Mouse (Mus musculus): ENCODE data around the gene Pltp. TPM values are rescaled to one million over a fixed set of nuclear protein-coding genes. Genes with fewer than 3 reads are reported as not detected.
"Not testable (repeated sequence)": the region's sequence is repeated elsewhere in the genome, so short reads cannot be mapped to it uniquely, and the experiment has no call there.

The Pltp gene
- polyA plus RNA-seq, 1 experiment from 2014 or later, result 28.7 TPM

DNA sequence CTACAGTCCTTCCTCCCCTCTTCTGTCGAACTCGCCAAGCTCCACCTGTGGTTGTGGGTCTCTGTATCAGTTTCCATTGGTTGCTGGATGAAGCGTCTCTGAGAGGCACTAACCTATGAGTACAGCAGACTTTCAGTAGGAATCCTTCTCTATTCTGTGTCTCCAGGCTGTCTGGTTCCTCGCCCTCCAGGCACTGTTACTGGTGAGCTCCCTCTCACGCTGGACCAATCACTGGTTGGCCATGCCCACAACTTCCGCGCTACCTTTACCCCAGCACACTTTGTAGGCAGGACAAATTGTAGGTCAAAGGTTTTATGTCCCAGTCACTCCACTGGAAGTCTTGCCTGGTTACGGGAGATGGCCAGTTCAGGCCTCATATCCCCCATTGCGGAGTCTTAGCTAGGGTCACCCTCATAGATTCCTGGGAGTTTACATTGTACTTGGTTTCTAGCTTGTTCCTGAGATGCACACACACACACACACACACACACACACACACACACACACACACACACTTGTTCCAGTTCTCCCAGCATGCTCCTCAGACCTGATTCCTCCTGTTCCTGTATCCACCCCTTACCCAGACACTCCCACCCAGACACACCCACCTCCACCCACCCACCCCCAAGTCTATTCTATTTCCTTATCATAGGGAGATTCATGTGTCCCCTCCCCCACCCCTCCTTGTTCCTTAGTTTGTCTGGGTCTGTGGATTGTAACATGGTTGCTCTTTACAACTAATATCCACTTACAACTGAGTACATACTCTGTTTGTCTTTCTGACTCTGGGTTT, 2.3 kb upstream of the Pltp start:
- Histone ChIP-seq H3K4me1 (replicated peaks) (peaks cover 44% of the 10 kb centered on the region), H3K9me3 (no peaks in the 10 kb centered on the region), H3K27ac (no peak overlapping the region), H3K4me3 (replicated peaks) (no peak overlapping the region), H3K36me3 (no peaks in the 10 kb centered on the region), H3K27me3 (replicated peaks) (peaks cover 27% of the 10 kb centered on the region), H3K4me2 (replicated peaks) (0 out of 2 replicates have a peak overlapping the region, but pooled peaks have one; percentile 6), H3K9ac (no peak overlapping the region)
- 63% methylated on average over 9 of the region's 9 CpGs for WGBS
- peak; percentile 71 for ATAC-seq

DNA sequence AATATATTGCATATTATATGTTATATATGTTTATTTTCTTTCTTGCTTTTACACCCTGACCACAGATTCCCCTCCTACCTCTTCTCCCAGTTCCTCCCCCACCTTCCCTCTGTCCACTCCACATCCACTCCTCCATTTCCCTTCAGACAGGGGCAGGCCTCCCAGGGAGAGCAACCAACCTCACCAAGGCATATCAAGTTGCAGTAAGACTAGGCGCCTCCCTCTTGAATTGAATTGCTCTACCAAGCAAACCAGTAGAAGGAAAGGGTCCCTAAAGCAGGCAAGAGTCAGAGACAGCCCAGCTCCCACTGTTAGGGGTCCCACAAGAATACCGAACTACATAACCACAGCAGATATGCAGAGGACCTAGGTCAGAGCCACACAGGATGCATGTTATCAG, 1.6 kb upstream of the Pltp start:
- no peak for ATAC-seq
- Histone ChIP-seq H3K9ac (no peak overlapping the region), H3K4me3 (replicated peaks) (no peak overlapping the region), H3K4me2 (replicated peaks) (0 out of 2 replicates have a peak overlapping the region, but pooled peaks have one; percentile 6), H3K4me1 (replicated peaks) (peaks cover 44% of the 10 kb centered on the region), H3K36me3 (no peaks in the 10 kb centered on the region), H3K9me3 (no peaks in the 10 kb centered on the region), H3K27ac (no peak overlapping the region), H3K27me3 (replicated peaks) (peaks cover 30% of the 10 kb centered on the region)
- 69% methylated on average over 2 of the region's 2 CpGs for WGBS

DNA sequence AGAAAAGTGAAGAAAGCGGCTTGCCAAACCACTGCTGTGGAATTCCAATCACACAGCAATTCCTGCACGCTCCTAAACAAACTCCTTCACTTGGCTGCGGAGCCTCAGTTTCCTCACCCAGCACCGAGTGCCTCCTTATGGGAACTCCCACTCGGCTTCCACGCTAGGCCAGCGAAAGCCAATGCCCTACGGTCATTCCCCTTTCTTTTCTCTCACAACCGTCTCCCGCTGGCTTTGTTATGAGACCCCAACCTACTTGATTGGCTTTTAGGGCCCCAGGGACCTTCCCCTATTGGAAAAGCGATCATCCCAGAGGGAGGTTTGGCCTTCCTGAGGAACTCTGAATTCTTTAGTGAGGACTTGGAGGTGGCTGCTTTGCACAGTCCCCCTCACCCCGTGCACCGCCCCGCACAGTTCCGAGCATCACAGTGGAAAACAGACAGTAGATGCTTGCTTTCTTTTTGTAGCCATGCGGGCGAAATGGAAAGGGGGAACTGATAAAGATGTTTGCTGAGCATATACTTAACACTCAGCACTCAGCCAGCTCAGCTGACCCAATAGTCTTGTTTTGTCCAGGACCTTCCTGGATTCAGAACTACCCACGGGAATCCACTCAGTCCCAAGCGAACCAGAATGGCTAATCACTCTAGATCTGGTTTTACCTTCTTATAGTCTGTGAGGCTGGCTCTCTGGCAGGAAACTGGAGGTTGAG, 487 bp upstream of the Pltp start:
- Histone ChIP-seq H3K4me3 (replicated peaks) (peak overlapping the region; percentile 44), H3K4me2 (replicated peaks) (peak overlapping the region; percentile 93), H3K27ac (no peak overlapping the region), H3K36me3 (no peaks in the 10 kb centered on the region), H3K27me3 (replicated peaks) (peaks cover 30% of the 10 kb centered on the region), H3K4me1 (replicated peaks) (peaks cover 41% of the 10 kb centered on the region), H3K9me3 (no peaks in the 10 kb centered on the region), H3K9ac (peak overlapping the region; percentile 48)
- 14% methylated on average over 19 of the region's 19 CpGs for WGBS
- ATAC-seq, result no peak

DNA sequence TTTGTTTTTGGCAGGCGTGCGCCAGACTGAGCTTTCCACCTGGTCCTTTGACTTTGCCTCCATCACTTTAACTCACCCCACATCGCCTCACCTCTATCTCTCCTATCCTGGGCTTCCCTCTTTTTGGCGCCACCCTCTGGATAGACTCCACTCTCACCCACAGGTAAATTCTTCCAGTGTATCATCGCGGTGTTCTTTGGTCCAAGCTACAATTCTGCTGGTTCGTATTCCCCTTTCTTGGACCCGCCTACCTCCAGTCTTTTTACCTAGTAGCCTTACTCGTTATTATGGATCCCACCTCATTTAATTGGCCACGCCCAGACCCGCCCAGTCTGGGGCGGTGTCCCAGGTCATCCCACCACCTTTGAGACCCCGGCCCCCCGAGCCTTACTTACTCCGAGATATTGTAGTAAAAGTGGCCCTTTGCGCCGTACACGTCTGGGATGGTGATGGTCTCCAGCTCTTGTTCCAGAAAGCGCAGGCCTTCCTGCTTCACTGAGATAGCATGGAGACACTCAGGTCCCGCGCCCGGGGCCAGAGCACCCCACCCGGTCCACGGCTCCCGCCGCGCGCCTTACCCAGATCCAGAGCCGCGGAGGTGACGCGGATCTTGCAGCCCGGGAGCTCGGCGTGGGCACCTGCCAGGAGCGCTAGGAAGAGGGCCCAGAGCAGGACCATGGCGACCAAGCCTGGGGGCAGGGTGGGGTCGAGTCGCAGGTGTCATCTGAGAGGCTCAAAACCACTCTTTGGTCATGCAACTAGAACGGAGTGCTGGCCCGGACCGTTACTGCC, 1.0 kb downstream of the Pltp start:
- H3K27me3 ChIP-seq (replicated peaks), result peaks cover 30% of the 10 kb centered on the region
- ATAC-seq, result no peak
- H3K4me3 ChIP-seq (replicated peaks), result peak overlapping the region; percentile 44
- 2% methylated on average over 42 of the region's 42 CpGs for WGBS
- H3K4me1 ChIP-seq (replicated peaks), result peaks cover 34% of the 10 kb centered on the region
- H3K9ac ChIP-seq, result peak overlapping the region; percentile 48
- no peak overlapping the region for H3K27ac ChIP-seq
- peak overlapping the region; percentile 93 for H3K4me2 ChIP-seq (replicated peaks)
- no peaks in the 10 kb centered on the region for H3K9me3 ChIP-seq
- no peaks in the 10 kb centered on the region for H3K36me3 ChIP-seq

DNA sequence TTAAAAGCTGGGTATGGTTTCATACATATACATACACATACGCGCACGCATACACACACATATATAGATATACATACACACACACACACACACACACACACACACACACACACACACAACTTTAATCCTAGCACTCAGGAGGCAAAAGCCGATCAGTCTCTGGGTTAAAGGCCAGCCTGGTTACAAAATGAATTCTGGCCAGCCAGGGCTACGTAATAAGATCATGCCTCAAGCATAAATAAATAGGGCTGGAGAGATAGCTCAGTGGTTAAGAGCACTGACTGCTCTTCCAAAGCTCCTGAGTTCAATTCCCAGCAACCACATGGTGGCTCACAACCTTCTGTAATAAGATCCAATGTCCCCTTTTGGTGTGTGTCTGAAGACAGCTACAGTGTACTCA, 1.9 kb downstream of the Pltp start:
- H3K9me3 ChIP-seq; ATAC-seq; H3K36me3 ChIP-seq; H3K4me3 ChIP-seq (replicated peaks); H3K9ac ChIP-seq; H3K4me2 ChIP-seq (replicated peaks); H3K27ac ChIP-seq: not testable (repeated sequence)
- 81% methylated on average over 5 of the region's 5 CpGs for WGBS
- Histone ChIP-seq H3K4me1 (replicated peaks) (peaks cover 29% of the 10 kb centered on the region), H3K27me3 (replicated peaks) (peaks cover 30% of the 10 kb centered on the region)

DNA sequence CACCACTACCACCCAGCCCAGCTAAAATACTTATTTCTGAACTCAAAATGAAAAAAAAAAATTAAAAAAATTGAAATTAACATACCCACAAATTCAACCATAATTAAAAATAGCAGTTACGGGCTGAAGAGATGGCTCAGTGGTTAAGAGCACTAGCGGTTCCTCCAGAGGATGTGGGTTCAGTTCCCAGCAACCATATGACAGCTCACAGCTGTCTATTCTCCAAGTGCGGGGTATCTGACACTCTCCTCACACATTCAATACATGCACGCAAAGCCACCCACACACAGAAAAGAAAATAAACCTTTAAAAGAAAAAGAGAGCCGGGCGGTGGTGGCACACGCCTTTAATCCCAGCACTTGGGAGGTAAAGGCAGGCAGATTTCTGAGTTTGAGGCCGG, 7.5 kb downstream of the Pltp start:
- Histone ChIP-seq H3K36me3 (no peaks in the 10 kb centered on the region), H3K27ac (no peak overlapping the region), H3K9ac (no peak overlapping the region), H3K9me3 (no peaks in the 10 kb centered on the region), H3K27me3 (replicated peaks) (peaks cover 5% of the 10 kb centered on the region; the same call in 1 of the 2 replicates), H3K4me1 (replicated peaks) (no peaks in the 10 kb centered on the region), H3K4me3 (replicated peaks) (no peak overlapping the region), H3K4me2 (replicated peaks) (no peak overlapping the region)
- ATAC-seq, result no peak
- 82% methylated on average over 8 of the region's 8 CpGs for WGBS

DNA sequence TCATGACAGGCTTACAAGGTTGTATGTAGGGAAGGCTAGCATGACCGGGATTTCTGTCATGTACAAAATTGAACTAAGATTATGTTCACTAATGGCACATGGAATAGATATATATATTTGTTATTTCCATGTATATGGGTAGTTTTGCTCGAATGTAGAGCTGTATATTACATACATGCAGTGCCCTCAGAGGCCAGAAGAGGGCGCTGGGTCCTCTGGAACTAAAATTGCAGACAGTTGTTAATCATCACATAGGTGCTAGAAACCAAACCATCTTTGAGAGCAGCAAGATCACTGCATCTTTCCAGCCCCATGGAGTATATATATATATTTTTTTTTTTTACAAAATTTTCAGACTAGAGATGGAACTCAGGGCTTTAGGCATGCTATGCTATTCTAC, 11.7 kb downstream of the Pltp start:
- Histone ChIP-seq H3K9me3 (no peaks in the 10 kb centered on the region), H3K27me3 (replicated peaks) (no peaks in the 10 kb centered on the region), H3K27ac (no peak overlapping the region), H3K4me3 (replicated peaks) (no peak overlapping the region), H3K36me3 (no peaks in the 10 kb centered on the region), H3K4me1 (replicated peaks) (no peaks in the 10 kb centered on the region), H3K4me2 (replicated peaks) (no peak overlapping the region), H3K9ac (no peak overlapping the region)
- ATAC-seq, result no peak
- WGBS, result 48% methylated on average over 3 of the region's 3 CpGs

DNA sequence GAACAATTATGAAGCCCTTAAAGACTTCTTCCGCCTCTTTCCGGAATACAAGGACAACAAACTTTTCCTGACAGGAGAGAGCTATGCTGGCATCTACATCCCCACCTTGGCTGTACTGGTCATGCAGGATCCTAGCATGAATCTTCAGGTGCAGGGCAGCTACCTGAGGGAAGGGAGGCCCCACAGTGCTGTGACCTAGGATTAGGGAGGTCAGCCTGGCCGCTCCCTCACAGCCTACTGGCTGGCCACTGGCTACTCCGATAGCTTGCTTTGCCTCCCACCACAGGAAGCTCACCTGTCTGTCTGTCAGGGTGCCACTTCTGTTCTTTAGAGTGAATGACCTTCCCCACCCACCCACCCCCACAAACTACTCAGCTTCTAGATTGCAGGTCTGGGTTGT, 22.3 kb downstream of the Pltp start:
- Histone ChIP-seq H3K9ac (no peak overlapping the region), H3K36me3 (peaks cover 24% of the 10 kb centered on the region), H3K27me3 (replicated peaks) (no peaks in the 10 kb centered on the region), H3K4me1 (replicated peaks) (peaks cover 13% of the 10 kb centered on the region), H3K4me2 (replicated peaks) (peak overlapping the region; percentile 99), H3K9me3 (no peaks in the 10 kb centered on the region), H3K4me3 (replicated peaks) (peak overlapping the region; percentile 79; the same call in 1 of the 2 replicates), H3K27ac (no peak overlapping the region)
- no peak for ATAC-seq
- WGBS, result 98% methylated on average over 4 of the region's 4 CpGs

DNA sequence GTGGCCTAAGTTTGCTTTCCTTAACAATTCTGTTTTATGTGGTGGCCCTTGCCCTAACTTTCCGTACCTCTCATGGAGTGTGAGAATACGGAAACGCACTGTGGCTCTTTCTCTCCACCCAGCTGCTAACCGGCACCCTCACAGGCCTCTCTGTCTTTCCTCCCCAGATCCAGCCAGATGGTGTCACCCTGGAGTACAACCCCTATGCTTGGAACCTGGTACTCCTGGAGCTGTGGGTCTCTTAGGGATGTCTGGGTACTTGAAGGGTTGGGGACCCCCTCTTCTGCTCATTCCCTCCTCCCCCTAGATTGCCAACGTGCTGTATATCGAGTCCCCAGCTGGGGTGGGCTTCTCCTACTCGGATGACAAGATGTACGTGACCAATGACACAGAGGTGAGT, 23.0 kb downstream of the Pltp start:
- H3K27me3 ChIP-seq (replicated peaks), result no peaks in the 10 kb centered on the region
- 35% methylated on average over 8 of the region's 8 CpGs for WGBS
- peak overlapping the region; percentile 85 for H3K9ac ChIP-seq
- peak overlapping the region; percentile 79 for H3K4me3 ChIP-seq (replicated peaks)
- H3K4me1 ChIP-seq (replicated peaks), result peaks cover 13% of the 10 kb centered on the region
- no peaks in the 10 kb centered on the region for H3K9me3 ChIP-seq
- peaks cover 20% of the 10 kb centered on the region for H3K36me3 ChIP-seq
- peak overlapping the region; percentile 99 for H3K4me2 ChIP-seq (replicated peaks)
- peak overlapping the region; percentile 92; the same call in 1 of the 2 replicates for H3K27ac ChIP-seq
- ATAC-seq, result no peak

DNA sequence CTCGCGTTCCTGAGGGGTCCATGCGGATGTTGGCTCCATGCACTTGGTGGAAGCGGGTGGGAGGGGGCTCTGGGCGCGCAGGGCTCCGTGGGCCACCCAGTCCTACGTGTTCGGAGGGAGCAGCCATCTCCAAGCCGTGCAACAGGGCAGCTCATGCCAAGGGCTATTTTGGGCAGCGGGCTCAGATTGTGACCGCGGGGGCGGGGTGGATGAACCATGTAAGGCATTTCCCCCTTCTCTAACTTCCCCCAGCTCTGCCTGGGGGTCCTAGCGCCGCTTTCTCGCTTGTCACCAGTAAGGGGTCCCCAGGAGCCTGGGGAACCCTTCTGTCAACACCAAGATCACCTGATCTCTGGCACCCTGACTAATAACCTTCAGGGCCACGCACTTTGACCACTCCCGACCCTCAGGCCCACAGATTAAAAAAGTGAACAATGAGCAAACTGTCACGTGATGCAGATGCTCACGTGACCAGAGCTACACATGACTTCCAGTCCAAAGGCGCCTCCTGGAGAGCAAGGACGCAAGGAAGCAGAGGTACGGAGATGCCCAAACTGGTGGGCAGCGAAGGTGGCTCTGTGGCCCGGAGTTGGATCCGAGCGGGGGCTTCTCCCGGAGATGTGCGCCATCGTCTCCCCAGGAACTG, 24.1 kb downstream of the Pltp start, which contains the start of gene Neurl2:
Gene Neurl2 (minus strand): TSS at position 143 of the 646 bp plus-strand sequence.
- peak within 1 kb of the TSS; percentile 99 for H3K4me2 ChIP-seq (replicated peaks)
- no peaks in the 10 kb centered on the region for H3K27me3 ChIP-seq (replicated peaks)
- H3K4me3 ChIP-seq (replicated peaks), result peak within 1 kb of the TSS; percentile 79
- H3K4me1 ChIP-seq (replicated peaks), result peaks cover 13% of the 10 kb centered on the region
- peak within 1 kb of the TSS; percentile 92 for H3K27ac ChIP-seq
- ATAC-seq, result peak; percentile 74
- under 1% methylated on average over 31 of the region's 31 CpGs for WGBS
- no peaks in the 10 kb centered on the region for H3K9me3 ChIP-seq
- H3K9ac ChIP-seq, result peak within 1 kb of the TSS; percentile 85
- peaks cover 13% of the 10 kb centered on the region for H3K36me3 ChIP-seq

DNA sequence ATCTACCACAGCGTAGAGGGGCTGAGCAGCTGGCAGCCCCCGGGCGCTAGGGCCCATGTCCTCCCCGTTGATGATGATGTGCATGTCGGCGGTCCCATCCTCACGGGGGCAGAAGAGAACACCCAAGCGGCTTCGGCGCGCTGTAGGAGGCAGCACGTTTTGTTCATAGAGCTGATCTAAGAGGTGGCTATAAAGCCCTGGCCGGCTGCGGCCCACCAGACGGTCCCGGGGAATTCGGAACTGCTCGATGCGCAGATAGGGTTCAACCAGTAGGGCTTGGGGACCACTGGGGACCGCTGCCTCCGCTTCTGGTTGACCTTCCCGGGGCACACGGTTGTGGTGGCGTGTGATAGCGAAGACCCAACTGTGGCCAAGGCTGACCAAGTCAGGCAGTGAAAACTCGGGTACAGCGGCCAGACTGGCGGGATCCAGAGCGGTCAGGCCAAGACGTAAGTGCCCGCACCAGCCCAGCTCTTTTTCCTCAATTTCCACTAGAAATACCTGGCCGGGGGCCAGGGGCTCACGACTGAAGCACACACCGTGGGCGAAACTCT, 24.7 kb downstream of the Pltp start, which contains the start of gene Ctsa:
Gene Ctsa (plus strand): TSS at position 126 of the 554 bp plus-strand sequence.
- under 1% methylated on average over 35 of the region's 35 CpGs for WGBS
- peak; percentile 74 for ATAC-seq
- peaks cover 11% of the 10 kb centered on the region for H3K36me3 ChIP-seq

More for the DNA sequence above, 24.7 kb downstream of the Pltp start, which contains the start of gene Ctsa:
- no peaks in the 10 kb centered on the region for H3K9me3 ChIP-seq
- H3K27me3 ChIP-seq (replicated peaks), result no peaks in the 10 kb centered on the region
- H3K4me3 ChIP-seq (replicated peaks), result peak within 1 kb of the TSS; percentile 79
- H3K4me1 ChIP-seq (replicated peaks), result peaks cover 13% of the 10 kb centered on the region
- peak within 1 kb of the TSS; percentile 85 for H3K9ac ChIP-seq
- peak within 1 kb of the TSS; percentile 92 for H3K27ac ChIP-seq
- peak within 1 kb of the TSS; percentile 99 for H3K4me2 ChIP-seq (replicated peaks)

All from intestine, embryonic 15.5 days (tissue).